Mouse (Mus musculus) thymus, adult 2 months (tissue): ENCODE measurements around the gene Lman1l.

Experiments used
- CTCF ChIP-seq: fragments of 200-500 bp; IDR thresholded peaks from 2 replicates; pipeline ENCODE4 v1.5.1; 2012; ENCODE audit warnings: mild to moderate bottlenecking, control low read depth, low read length, moderate library complexity, borderline replicate concordance; ENCODE audit not compliant: control insufficient read depth, poor library complexity, insufficient read depth; ENCODE audit errors: extremely low read depth
- POLR2A ChIP-seq: fragments of 200-500 bp; IDR thresholded peaks from 2 replicates; pipeline ENCODE4 v1.6.1; 2012; ENCODE audit warnings: mild to moderate bottlenecking, low read length, control low read depth, moderate library complexity; ENCODE audit not compliant: control insufficient read depth, poor library complexity, insufficient read depth; ENCODE audit errors: extremely low read depth

DNA sequence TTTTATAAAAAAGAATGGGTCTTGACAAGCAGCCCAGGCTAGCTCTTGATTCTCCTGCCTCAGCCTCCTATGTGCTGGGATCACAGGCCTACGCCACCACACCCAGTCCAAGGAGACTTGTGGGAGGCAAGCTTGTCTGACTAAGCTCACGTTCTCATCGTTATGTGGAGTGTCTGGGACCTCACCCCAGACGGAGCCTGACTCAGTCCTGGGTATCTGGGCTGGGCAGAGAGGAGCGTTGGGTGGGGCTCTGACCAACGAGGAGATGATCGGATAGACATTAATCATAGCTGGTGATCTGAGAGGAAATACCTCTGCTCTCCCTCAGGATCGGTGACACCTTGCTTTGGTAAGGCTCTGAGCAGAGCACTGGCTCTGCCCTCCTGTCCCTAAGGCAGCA is 1.7 kb downstream of the Lman1l start:
- TF ChIP-seq POLR2A (no peak), CTCF (no peak)
